Mouse (Mus musculus) kidney, adult 2 months (tissue): ENCODE data around the gene Adgrg6.

ENCODE experiments used
- CTCF ChIP-seq: fragments of 200-500 bp; conservative IDR thresholded peaks from 2 replicates; pipeline ENCODE4 v1.5.1; 2011; ENCODE audit warnings: low read depth, mild to moderate bottlenecking, control low read depth, low read length, moderate library complexity, mixed read lengths; ENCODE audit not compliant: insufficient read depth, insufficient read length
- POLR2A ChIP-seq: fragments of 200-500 bp; IDR thresholded peaks from one replicate; pipeline ENCODE4 v1.6.1; 2011; ENCODE audit warnings: low read depth, low read length, control low read depth

DNA sequence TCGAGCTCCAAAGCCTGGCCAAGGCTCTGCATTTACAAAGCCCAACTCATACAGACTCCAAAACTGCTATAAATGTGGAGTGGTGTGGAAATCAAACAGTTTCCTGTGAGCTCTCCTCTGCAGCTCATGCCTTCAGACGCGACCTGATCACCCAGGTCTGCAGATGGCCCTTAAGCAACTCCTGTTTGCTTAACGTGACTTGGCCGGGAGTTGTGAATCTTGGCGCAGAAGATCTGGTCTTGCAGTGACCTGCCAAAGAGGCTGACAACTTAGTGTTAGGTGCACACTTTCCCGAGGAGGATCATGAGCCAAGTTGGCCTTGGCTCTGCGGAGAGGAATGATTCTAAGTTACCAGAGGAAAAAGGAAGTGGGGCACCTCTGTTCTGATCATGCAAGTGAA lies 143.7 kb downstream of the Adgrg6 start:
- TF ChIP-seq CTCF (no peak), POLR2A (no peak)
